Mouse (Mus musculus): ENCODE measurements around the gene Ndufs2.

DNA sequence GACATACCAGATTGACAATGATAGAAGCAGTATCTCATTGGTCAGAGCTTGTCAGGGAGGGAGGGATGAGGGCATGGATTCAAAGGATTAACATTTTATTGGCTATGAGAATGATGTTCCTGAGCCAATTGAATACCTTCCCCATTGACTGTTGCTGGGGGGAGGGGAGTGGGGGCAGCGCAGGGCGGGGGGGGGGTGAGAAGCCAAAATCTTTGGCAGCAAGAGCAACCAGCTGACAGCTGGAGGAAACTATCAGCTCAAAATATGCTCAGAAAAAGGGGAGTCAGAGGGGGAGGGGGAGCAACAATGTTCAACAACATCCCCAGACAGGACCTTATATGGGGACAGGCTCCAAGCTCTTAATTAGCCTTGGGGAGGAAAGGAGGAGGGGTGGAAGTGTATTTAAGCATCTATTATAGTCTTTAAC, 12.0 kb upstream of the Ndufs2 start:
- TF ChIP-seq CTCF (conservative IDR thresholded peaks at IDR 0.05; ENCODE audit: low read length) = no peak
- TF ChIP-seq NANOG (IDR thresholded peaks at IDR 0.05; ENCODE audit: borderline replicate concordance, low read length) = no peak
